Mouse (Mus musculus): ENCODE results near the gene Ccdc85a. TPM values are rescaled to one million over a fixed set of nuclear protein-coding genes. Genes with fewer than 3 reads are reported as not detected.
"Not testable (repeated sequence)": the region's sequence is repeated elsewhere in the genome, so short reads cannot be mapped to it uniquely, and the experiment has no call there.

Ccdc85a gene
- polyA plus RNA-seq, 1 experiment from 2014 or later = 2.7 TPM

- H3K4me3 ChIP-seq (ENCODE audit: low read depth, low read length); ATAC-seq (replicated peaks; ENCODE audit: insufficient number of reproducible peaks, low FRiP score, low TSS enrichment, low read depth); H3K4me2 ChIP-seq (ENCODE audit: low read depth, low read length); H3K9ac ChIP-seq (replicated peaks; ENCODE audit: low read length); H3K36me3 ChIP-seq (replicated peaks; ENCODE audit: control insufficient read depth, insufficient read depth, low read depth, low read length); H3K27ac ChIP-seq (replicated peaks; ENCODE audit: low read depth, low read length); H3K4me1 ChIP-seq (ENCODE audit: control insufficient read depth, insufficient read depth, low read length); H3K27me3 ChIP-seq (ENCODE audit: control insufficient read depth, insufficient read depth, low read length); DNase-seq (ENCODE audit: low spot score); H3K9me3 ChIP-seq (replicated peaks; ENCODE audit: control insufficient read depth, low read length): not testable (repeated sequence)
- WGBS = 84% methylated on average over 2 of the region's 2 CpGs
These were observed 174.2 kb downstream of the Ccdc85a start for GRCm38 (mm10) chr11:28409880-28410279.

- Histone ChIP-seq H3K4me2 (ENCODE audit: low read depth, low read length) (no peak overlapping the region), H3K9ac (replicated peaks; ENCODE audit: low read length) (no peak overlapping the region), H3K4me3 (ENCODE audit: low read depth, low read length) (no peak overlapping the region), H3K9me3 (replicated peaks; ENCODE audit: control insufficient read depth, low read length) (no peaks in the 10 kb centered on the region), H3K27me3 (ENCODE audit: control insufficient read depth, insufficient read depth, low read length) (no peaks in the 10 kb centered on the region), H3K27ac (replicated peaks; ENCODE audit: low read depth, low read length) (no peak overlapping the region), H3K4me1 (ENCODE audit: control insufficient read depth, insufficient read depth, low read length) (no peaks in the 10 kb centered on the region), H3K36me3 (replicated peaks; ENCODE audit: control insufficient read depth, insufficient read depth, low read depth, low read length) (no peaks in the 10 kb centered on the region)
- DNase-seq (ENCODE audit: low spot score) (no peak), ATAC-seq (replicated peaks; ENCODE audit: insufficient number of reproducible peaks, low FRiP score, low TSS enrichment, low read depth) (no peak)
- 55% methylated on average over 1 of the region's 1 CpGs for WGBS
These were observed 187.0 kb downstream of the Ccdc85a start for GRCm38 (mm10) chr11:28397166-28397565.

GRCm38 (mm10) chr11:28375891-28376290, 208.2 kb downstream of the Ccdc85a start:
- Histone ChIP-seq H3K4me1 (ENCODE audit: control insufficient read depth, insufficient read depth, low read length) (no peaks in the 10 kb centered on the region), H3K36me3 (replicated peaks; ENCODE audit: control insufficient read depth, insufficient read depth, low read depth, low read length) (no peaks in the 10 kb centered on the region), H3K9me3 (replicated peaks; ENCODE audit: control insufficient read depth, low read length) (no peaks in the 10 kb centered on the region), H3K27me3 (ENCODE audit: control insufficient read depth, insufficient read depth, low read length) (no peaks in the 10 kb centered on the region), H3K4me3 (ENCODE audit: low read depth, low read length) (no peak overlapping the region), H3K27ac (replicated peaks; ENCODE audit: low read depth, low read length) (no peak overlapping the region), H3K4me2 (ENCODE audit: low read depth, low read length) (no peak overlapping the region), H3K9ac (replicated peaks; ENCODE audit: low read length) (no peak overlapping the region)
- DNase-seq (ENCODE audit: low spot score) (no peak), ATAC-seq (replicated peaks; ENCODE audit: insufficient number of reproducible peaks, low FRiP score, low TSS enrichment, low read depth) (no peak)

- Histone ChIP-seq H3K4me1 (ENCODE audit: control insufficient read depth, insufficient read depth, low read length) (no peaks in the 10 kb centered on the region), H3K27ac (replicated peaks; ENCODE audit: low read depth, low read length) (no peak overlapping the region), H3K27me3 (ENCODE audit: control insufficient read depth, insufficient read depth, low read length) (no peaks in the 10 kb centered on the region), H3K4me3 (ENCODE audit: low read depth, low read length) (no peak overlapping the region), H3K4me2 (ENCODE audit: low read depth, low read length) (no peak overlapping the region), H3K9me3 (replicated peaks; ENCODE audit: control insufficient read depth, low read length) (no peaks in the 10 kb centered on the region), H3K9ac (replicated peaks; ENCODE audit: low read length) (no peak overlapping the region), H3K36me3 (replicated peaks; ENCODE audit: control insufficient read depth, insufficient read depth, low read depth, low read length) (no peaks in the 10 kb centered on the region)
- DNase-seq (ENCODE audit: low spot score) (no peak), ATAC-seq (replicated peaks; ENCODE audit: insufficient number of reproducible peaks, low FRiP score, low TSS enrichment, low read depth) (no peak)
These were observed 209.5 kb downstream of the Ccdc85a start for GRCm38 (mm10) chr11:28374636-28375035.

GRCm38 (mm10) chr11:28371381-28371780, 212.7 kb downstream of the Ccdc85a start:
- WGBS = 60% methylated on average over 5 of the region's 5 CpGs
- H3K27me3 ChIP-seq (ENCODE audit: control insufficient read depth, insufficient read depth, low read length); ATAC-seq (replicated peaks; ENCODE audit: insufficient number of reproducible peaks, low FRiP score, low TSS enrichment, low read depth); DNase-seq (ENCODE audit: low spot score); H3K4me3 ChIP-seq (ENCODE audit: low read depth, low read length); H3K9ac ChIP-seq (replicated peaks; ENCODE audit: low read length); H3K4me1 ChIP-seq (ENCODE audit: control insufficient read depth, insufficient read depth, low read length); H3K36me3 ChIP-seq (replicated peaks; ENCODE audit: control insufficient read depth, insufficient read depth, low read depth, low read length); H3K27ac ChIP-seq (replicated peaks; ENCODE audit: low read depth, low read length); H3K9me3 ChIP-seq (replicated peaks; ENCODE audit: control insufficient read depth, low read length); H3K4me2 ChIP-seq (ENCODE audit: low read depth, low read length): not testable (repeated sequence)

GRCm38 (mm10) chr11:28365929-28366244, 218.2 kb downstream of the Ccdc85a start:
- H3K4me1 ChIP-seq (ENCODE audit: control insufficient read depth, insufficient read depth, low read length) = no peaks in the 10 kb centered on the region

GRCm38 (mm10) chr11:28365209-28365928, 218.8 kb downstream of the Ccdc85a start:
- Histone ChIP-seq H3K9ac (replicated peaks; ENCODE audit: low read length) (peak overlapping the region; percentile 55), H3K27ac (replicated peaks; ENCODE audit: low read depth, low read length) (no peak overlapping the region), H3K27me3 (ENCODE audit: control insufficient read depth, insufficient read depth, low read length) (no peaks in the 10 kb centered on the region), H3K4me1 (ENCODE audit: control insufficient read depth, insufficient read depth, low read length) (no peaks in the 10 kb centered on the region), H3K4me3 (ENCODE audit: low read depth, low read length) (peak overlapping the region; percentile 21), H3K36me3 (replicated peaks; ENCODE audit: control insufficient read depth, insufficient read depth, low read depth, low read length) (no peaks in the 10 kb centered on the region), H3K4me2 (ENCODE audit: low read depth, low read length) (peak overlapping the region; percentile 44), H3K9me3 (replicated peaks; ENCODE audit: control insufficient read depth, low read length) (no peaks in the 10 kb centered on the region)
- peak; percentile 92 for DNase-seq (ENCODE audit: low spot score)
- 5% methylated on average over 26 of the region's 26 CpGs for WGBS
- ATAC-seq (replicated peaks; ENCODE audit: insufficient number of reproducible peaks, low FRiP score, low TSS enrichment, low read depth) = peak; percentile 93

More at GRCm38 (mm10) chr11:28365929-28366244, 218.2 kb downstream of the Ccdc85a start:
- WGBS = 48% methylated on average over 2 of the region's 2 CpGs
- H3K9me3 ChIP-seq (replicated peaks; ENCODE audit: control insufficient read depth, low read length) = no peaks in the 10 kb centered on the region
- no peaks in the 10 kb centered on the region for H3K27me3 ChIP-seq (ENCODE audit: control insufficient read depth, insufficient read depth, low read length)
- H3K9ac ChIP-seq (replicated peaks; ENCODE audit: low read length) = peak overlapping the region; percentile 55; the same call in 1 of the 2 replicates
- H3K4me3 ChIP-seq (ENCODE audit: low read depth, low read length) = peak overlapping the region; percentile 21
- DNase-seq (ENCODE audit: low spot score) (no peak), ATAC-seq (replicated peaks; ENCODE audit: insufficient number of reproducible peaks, low FRiP score, low TSS enrichment, low read depth) (no peak)
- no peak overlapping the region for H3K27ac ChIP-seq (replicated peaks; ENCODE audit: low read depth, low read length)
- peak overlapping the region; percentile 44 for H3K4me2 ChIP-seq (ENCODE audit: low read depth, low read length)
- H3K36me3 ChIP-seq (replicated peaks; ENCODE audit: control insufficient read depth, insufficient read depth, low read depth, low read length) = no peaks in the 10 kb centered on the region

- WGBS = 91% methylated on average over 2 of the region's 2 CpGs
- no peaks in the 10 kb centered on the region for H3K4me1 ChIP-seq (ENCODE audit: control insufficient read depth, insufficient read depth, low read length)
- no peaks in the 10 kb centered on the region for H3K36me3 ChIP-seq (replicated peaks; ENCODE audit: control insufficient read depth, insufficient read depth, low read depth, low read length)
- no peaks in the 10 kb centered on the region for H3K27me3 ChIP-seq (ENCODE audit: control insufficient read depth, insufficient read depth, low read length)
- no peak overlapping the region for H3K4me3 ChIP-seq (ENCODE audit: low read depth, low read length)
- H3K4me2 ChIP-seq (ENCODE audit: low read depth, low read length) = no peak overlapping the region
- no peak overlapping the region for H3K9ac ChIP-seq (replicated peaks; ENCODE audit: low read length)
- no peak overlapping the region for H3K27ac ChIP-seq (replicated peaks; ENCODE audit: low read depth, low read length)
- DNase-seq (ENCODE audit: low spot score) = no peak
- no peak for ATAC-seq (replicated peaks; ENCODE audit: insufficient number of reproducible peaks, low FRiP score, low TSS enrichment, low read depth)
- H3K9me3 ChIP-seq (replicated peaks; ENCODE audit: control insufficient read depth, low read length) = no peaks in the 10 kb centered on the region
These were observed 240.7 kb downstream of the Ccdc85a start for GRCm38 (mm10) chr11:28343465-28343864.

All from embryonic facial prominence, embryonic 11.5 days (tissue).